Mouse (Mus musculus): ENCODE measurements around the gene Nsd2.
"Not testable (repeated sequence)": the region's sequence is repeated elsewhere in the genome, so short reads cannot be mapped to it uniquely, and the experiment has no call there.

Gene Nsd2

DNA sequence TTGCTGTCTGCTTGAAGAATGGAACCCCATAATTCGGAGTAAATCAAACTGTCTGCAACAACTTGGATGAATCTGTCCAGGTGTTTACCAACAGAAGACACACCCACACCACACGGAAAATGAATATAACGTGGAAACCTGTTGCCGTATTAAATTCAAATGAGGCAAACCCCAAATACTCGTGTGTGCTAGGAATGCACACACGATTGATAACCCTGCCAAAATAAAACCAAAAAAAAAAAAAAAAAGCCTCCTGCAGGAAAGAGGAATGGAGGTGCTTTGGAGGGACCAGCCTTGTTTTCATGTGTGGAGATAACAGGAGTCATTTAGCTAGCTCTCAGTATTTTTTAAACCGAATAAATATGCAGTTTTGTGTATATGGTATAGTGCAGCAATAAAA lies 114.4 kb downstream of the Nsd2 start:
- DNase-seq = no peak

- DNase-seq = no peak
These were observed 115.2 kb downstream of the Nsd2 start for GRCm38 (mm10) chr5:33935700-33936111.

- peak; percentile 99 for DNase-seq
These were observed 115.7 kb downstream of the Nsd2 start, which contains the start of gene Nelfa for GRCm38 (mm10) chr5:33936120-33936707. Nelfa (minus strand) TSS chr5:33936413.

- DNase-seq = no peak
These were observed 116.7 kb downstream of the Nsd2 start for GRCm38 (mm10) chr5:33937230-33937629.

DNA sequence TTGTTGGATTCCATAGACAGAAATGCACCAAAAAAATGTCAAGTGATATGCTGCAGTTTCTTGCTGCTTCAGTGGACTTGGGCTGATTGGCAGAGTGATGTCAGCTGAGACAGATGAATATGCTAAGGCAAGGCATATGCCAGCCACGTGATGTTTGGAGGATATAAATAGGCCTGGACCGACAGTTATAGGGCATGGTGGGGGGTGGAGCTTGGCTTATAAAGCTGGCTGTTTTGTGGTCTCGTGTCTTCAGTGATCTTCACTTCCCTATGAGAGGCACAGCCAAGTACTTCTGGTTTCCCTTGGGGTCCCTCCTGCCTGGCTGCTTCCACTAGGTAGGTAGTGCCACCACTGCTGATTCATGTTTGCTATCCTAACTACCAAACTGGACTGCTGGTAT lies 117.9 kb downstream of the Nsd2 start:
- DNase-seq = no peak

- DNase-seq = not testable (repeated sequence)
These were observed 126.5 kb downstream of the Nsd2 start for GRCm38 (mm10) chr5:33947035-33947434.
